Mouse (Mus musculus): ENCODE data around the gene Fgfr2.

Gene Fgfr2

DNA sequence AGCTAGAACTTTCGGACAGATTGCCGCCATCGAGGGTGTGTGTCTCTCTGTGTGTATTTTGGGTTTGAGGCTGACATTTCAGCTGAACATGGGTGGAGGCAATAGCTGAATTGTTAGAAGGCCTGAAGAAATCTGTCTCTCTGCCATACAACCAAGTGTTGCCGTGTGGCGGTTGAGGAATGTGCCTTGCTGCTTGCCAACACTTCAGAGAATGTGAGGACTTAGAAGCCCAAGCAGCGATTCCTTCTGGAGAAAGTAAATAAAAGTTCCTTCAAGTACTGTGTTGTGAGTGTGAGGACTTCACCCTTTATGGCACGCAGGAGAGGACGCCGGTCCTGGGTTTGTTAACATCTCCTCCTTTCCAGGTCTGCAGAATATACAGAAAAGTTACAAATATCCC is 2482.5 kb downstream of the Fgfr2 start:
- in situ Hi-C loops (cut with MseI, MboI), result no loop called here

DNA sequence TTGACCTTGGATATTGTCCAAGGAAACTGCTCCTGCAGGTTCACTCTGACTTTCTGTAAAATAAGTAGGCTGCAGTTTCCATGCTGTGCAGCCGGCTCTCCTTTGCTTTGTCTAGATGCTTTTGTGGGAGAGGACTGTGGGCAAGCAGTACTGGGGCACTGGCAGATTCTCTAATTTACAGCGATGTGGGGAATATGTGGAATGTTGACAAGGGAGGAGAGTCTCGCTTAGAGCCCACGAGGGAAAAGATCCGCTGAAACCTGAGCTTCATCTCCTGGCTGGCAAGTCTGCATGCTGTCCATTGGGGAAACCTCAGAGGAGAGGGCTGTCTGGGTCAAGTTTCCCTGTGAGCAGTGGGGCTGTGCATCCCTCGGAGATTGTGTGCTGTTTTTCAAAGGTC is 2485.3 kb downstream of the Fgfr2 start:
- in situ Hi-C loops (cut with MseI, MboI), result no loop called here

DNA sequence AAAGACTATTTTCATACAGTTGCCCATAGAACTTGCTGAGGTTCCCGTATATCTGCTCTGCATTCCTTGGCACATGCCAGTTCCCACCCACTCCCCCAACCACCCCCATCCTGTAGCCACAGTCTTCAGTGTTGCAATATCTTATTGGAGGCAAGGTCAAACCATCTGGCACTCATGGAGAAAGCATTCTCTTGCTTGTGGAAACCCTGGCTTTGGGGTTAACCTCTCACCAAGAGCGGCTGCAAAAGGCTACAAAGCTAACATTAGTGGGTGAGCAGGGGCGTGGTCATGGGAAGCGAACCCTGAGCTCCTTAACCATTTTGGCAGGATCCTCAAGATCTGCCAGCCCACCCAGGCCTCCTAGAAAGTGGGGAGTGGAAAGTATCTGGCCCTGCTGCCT is 2486.2 kb downstream of the Fgfr2 start:
- in situ Hi-C loops (cut with MseI, MboI), result no loop called here

- in situ Hi-C loops (cut with MseI, MboI), result no loop called here
Measured at GRCm38 (mm10) chr7:130636274-130636673, 2486.9 kb downstream of the Fgfr2 start.

DNA sequence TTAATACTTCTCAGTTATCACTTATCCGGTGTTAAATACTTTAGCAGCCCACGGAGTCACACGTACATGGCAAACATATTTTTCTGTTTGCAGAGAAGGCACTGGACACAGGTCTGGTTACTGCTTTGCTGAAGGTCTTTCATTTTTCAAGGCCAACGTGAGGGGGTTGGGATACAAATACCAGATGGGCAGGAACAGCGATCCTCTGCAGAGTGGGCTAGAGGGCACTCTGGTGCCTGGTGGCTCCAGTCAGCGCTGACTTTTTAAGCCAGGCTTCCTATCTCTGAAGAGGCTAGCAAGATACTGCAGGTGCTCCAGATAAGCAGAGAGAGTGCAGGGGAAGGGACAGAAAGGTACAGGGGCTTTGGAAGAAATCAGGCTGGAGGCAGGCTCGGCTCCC is 2487.9 kb downstream of the Fgfr2 start:
- in situ Hi-C loops (cut with MseI, MboI), result no loop called here

- in situ Hi-C loops (cut with MseI, MboI), result no loop called here
Measured at GRCm38 (mm10) chr7:130634259-130634871, 2488.8 kb downstream of the Fgfr2 start.

DNA sequence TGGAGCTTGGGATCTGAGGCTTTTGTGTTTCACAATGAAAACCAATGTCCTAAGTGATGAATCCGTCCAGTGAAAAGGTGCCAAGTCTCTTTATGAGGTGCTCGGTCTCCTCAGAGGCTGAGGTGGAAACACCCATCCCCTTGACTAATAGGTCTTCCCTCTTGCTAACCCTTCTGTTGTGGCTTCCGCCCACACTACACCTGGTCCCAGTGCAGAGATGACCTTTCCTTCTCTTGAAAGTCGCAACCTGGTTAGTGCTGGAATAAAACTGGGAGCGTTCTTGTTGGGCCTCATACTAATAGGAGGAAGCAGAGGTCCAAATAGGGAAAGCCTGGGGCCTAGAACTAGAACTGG is 2490.8 kb downstream of the Fgfr2 start:
- in situ Hi-C loops (cut with MseI, MboI), result no loop called here

- in situ Hi-C loops (cut with MseI, MboI), result no loop called here
Measured at GRCm38 (mm10) chr7:130631553-130632378, 2491.4 kb downstream of the Fgfr2 start.

DNA sequence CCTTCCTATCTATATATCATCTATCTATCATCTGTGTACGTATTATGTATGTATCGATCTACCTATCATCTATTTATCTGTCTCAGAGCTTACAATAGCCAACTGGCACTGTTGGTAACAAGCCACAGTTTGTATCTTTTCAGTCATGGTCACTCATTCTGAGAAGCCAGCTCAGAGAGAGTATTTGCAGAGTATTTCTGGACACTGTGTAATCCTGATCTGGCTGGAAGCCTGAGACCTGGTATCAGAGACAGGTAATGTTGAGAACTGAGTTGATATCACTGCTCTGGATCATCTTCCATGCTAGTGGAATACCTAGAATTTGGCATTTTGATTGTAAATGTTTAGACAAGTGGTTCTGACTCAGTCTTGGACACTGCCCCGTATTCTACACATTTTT is 2492.2 kb downstream of the Fgfr2 start:
- in situ Hi-C loops (cut with MseI, MboI), result no loop called here

- in situ Hi-C loops (cut with MseI, MboI), result no loop called here
Measured at GRCm38 (mm10) chr7:130629999-130630398, 2493.2 kb downstream of the Fgfr2 start.

- in situ Hi-C loops (cut with MseI, MboI), result no loop called here
Measured at GRCm38 (mm10) chr7:130628601-130629000, 2494.5 kb downstream of the Fgfr2 start.

GRCm38 (mm10) chr7:130625361-130625760 is 2497.8 kb downstream of the Fgfr2 start:
- in situ Hi-C loops (cut with MseI, MboI), result no loop called here

DNA sequence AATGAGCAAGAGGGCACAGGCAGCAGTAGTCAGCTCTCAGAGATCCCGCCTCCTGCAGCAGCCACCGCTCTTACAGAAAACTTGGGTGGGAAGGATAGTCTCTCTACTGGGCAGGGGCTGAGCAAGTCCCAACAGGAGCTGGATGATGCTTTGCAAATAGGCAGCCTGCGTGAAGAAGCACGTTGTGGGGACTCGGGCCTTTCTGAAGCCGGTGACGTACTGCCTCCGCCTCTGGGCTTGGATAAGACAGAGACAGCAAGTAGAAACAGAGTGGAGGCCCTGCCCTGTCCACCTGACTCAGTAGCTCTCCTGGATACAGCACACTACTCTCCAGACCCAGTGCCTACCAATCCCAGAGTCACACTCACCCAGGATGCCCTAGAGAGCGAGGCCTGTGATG is 2498.9 kb downstream of the Fgfr2 start:
- in situ Hi-C loops (cut with MseI, MboI), result no loop called here

DNA sequence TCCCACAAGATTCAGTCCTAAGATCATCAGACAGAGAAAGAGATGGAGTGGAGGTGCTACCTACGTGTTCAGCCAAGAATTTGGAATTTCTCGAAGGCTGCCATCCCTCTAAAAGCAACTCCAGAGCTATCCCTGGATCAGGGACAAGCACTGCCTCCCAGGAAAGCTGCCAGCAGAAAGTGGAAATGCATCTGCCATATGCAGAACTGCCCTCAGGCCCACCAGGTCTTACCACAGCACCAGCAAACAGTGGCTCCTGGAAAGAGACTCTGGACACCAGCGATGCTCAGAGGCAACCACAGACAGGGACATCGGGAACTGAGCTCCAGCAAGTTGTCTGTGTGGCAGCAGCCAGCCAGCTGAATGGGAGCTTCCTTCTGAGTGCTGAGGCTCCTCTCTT is 2500.8 kb downstream of the Fgfr2 start:
- in situ Hi-C loops (cut with MseI, MboI), result no loop called here

DNA sequence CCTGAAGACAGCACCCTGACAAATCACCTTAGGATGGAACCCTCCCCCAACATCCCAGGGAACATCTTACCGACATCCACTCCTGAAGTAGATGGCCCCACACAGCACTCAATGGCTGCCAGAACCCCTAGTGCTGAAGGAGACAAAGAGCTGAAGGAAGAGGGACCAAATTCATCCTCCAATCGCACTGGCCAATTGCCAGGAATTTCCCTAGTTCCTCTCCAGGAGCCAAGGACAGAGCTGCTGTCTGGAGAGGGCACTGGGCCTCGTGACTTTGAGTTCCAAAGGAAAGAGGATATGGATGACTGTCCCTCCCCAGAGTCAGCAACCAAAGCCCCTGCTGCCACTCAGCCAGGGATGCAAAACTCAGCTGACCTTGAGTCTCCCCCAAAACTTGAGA is 2501.2 kb downstream of the Fgfr2 start:
- in situ Hi-C loops (cut with MseI, MboI), result no loop called here

GRCm38 (mm10) chr7:130621068-130621467 is 2502.1 kb downstream of the Fgfr2 start:
- in situ Hi-C loops (cut with MseI, MboI), result no loop called here

DNA sequence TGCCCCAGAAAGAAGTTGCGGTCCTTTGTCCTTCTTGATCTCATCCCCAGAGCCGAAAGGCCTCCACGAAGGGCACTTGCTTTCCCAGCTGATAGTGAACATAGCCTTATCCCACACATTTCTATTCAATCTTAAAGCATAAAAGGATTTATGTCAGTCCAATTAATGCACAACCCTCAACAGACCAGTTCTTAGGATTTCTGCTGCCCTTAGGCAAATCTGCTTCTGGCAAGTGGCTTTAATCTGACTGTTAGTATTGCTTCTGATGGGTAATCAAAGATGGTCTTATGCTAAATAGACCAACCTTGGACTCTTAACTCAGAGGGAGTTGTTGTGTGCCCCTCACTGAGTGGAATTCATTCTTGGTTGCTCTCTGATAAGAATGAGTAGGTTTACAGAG is 2505.6 kb downstream of the Fgfr2 start:
- in situ Hi-C loops (cut with MseI, MboI), result no loop called here

GRCm38 (mm10) chr7:130613973-130614372 is 2509.2 kb downstream of the Fgfr2 start:
- in situ Hi-C loops (cut with MseI, MboI), result no loop called here

- in situ Hi-C loops (cut with MseI, MboI), result no loop called here
Measured at GRCm38 (mm10) chr7:130606958-130607357, 2516.2 kb downstream of the Fgfr2 start.

GRCm38 (mm10) chr7:130605111-130605510 is 2518.0 kb downstream of the Fgfr2 start:
- in situ Hi-C loops (cut with MseI, MboI), result no loop called here

DNA sequence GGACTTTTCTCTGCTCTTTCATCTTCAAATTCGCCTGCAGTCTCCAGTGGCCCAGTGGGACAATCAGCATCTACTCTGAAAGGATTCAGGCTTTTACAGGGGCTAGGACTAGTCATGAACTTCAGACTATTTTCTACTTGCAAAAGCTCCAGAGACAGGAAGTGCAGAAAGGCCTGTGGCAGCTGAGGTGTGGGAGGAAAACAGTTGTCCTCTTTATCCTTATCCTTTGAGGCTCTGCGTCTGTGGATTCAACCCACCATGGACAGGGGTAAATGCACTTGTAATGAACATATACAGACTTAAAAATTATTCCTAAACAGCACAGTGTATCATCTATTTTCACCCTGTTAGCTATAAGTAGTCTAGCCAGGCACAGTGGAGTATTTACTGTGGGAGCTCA is 2518.8 kb downstream of the Fgfr2 start:
- in situ Hi-C loops (cut with MseI, MboI), result no loop called here

DNA sequence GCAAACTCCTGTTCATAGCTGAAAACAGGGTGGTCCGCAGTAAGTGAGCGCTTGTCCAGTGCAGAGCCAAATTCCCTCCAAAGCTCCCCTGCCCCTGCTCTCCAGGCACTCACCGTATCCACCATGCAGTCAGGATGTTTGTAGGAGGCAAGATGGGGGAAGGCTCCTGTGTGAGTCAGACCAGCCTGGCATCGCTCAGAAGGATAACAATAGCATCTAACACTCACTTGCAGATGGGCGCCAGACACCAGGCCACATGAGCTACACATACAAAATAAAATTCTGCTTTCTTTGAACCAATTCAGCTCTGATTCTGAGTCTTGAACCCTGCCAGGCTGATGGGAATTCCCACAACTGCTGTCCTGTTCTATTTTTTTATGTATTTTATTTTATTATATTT is 2519.6 kb downstream of the Fgfr2 start:
- in situ Hi-C loops (cut with MseI, MboI), result no loop called here

GRCm38 (mm10) chr7:130602804-130603203 is 2520.3 kb downstream of the Fgfr2 start:
- in situ Hi-C loops (cut with MseI, MboI), result no loop called here

- in situ Hi-C loops (cut with MseI, MboI), result no loop called here
Measured at GRCm38 (mm10) chr7:130600546-130600945, 2522.6 kb downstream of the Fgfr2 start.

Measured in mouse trophoblast stem cell (cell line).